Mouse (Mus musculus) ES-E14 (cell line): ENCODE results near the gene Hpn.

Experiments
- CHD2 ChIP-seq: IDR thresholded peaks from 2 replicates; pipeline ENCODE4 v1.6.1; 2014; ENCODE audit warnings: mild to moderate bottlenecking, low read depth, low read length, inconsistent platforms
- ZC3H11A ChIP-seq: IDR thresholded peaks from 2 replicates; pipeline ENCODE4 v1.6.1; 2012; ENCODE audit warnings: low read depth, mild to moderate bottlenecking, inconsistent platforms, low read length, borderline replicate concordance

DNA sequence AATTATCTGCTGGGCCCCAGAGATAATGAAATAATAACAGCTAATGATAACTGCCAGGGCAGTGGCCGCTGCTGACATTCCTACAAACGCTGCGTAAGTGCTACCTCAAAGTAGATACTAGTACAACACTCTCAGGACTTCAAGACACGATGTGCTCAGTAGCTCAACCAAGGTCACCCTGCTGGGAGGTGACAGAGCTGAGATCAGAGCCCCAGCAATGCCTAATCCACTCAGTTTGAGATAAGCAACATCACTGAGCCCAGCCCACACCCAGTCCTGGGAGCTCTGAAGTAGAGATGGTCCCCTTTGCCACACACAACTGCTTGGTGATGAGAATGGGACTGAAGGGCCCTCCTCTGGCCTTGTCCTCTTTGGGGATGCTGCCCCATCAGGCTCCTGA, 25.2 kb upstream of the Hpn start:
- TF ChIP-seq ZC3H11A (no peak), CHD2 (no peak)
